Mouse (Mus musculus) retina, adult 2 months (tissue): Measurements from ENCODE around the gene Atp6v1g3.

Experiments
- DNase-seq: peaks from one replicate; pipeline ENCODE4 v3.0.0-alpha.2; 2012; ENCODE audit warnings: low read depth, low spot score

The Atp6v1g3 gene

GRCm38 (mm10) chr1:138273438-138273837, at the start of gene Atp6v1g3:
Gene Atp6v1g3 (plus strand): TSS chr1:138273738.
- no peak for DNase-seq

DNA sequence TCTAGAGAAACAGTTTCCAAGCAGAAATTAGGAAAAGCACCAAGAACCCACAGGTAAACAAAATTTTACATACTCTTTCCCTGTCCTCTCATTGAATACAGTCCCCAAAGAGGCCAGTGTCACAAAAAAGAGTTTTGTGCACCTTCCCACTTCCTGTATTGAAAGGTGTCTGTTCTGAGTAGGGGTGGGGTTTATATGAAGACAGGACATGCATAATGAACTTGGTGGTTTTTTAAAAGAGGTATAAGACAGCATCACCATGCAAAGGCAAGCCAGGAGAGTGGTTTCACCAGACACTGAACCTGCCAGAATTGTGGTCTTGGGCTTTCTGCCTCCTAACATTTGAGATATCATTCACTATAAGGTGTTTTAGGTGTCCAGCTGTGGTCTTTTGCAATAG, 40.5 kb upstream of the Atp6v1g3 start:
- no peak for DNase-seq

- DNase-seq: no peak
Measured at GRCm38 (mm10) chr1:138237252-138237651, 36.3 kb upstream of the Atp6v1g3 start.

DNA sequence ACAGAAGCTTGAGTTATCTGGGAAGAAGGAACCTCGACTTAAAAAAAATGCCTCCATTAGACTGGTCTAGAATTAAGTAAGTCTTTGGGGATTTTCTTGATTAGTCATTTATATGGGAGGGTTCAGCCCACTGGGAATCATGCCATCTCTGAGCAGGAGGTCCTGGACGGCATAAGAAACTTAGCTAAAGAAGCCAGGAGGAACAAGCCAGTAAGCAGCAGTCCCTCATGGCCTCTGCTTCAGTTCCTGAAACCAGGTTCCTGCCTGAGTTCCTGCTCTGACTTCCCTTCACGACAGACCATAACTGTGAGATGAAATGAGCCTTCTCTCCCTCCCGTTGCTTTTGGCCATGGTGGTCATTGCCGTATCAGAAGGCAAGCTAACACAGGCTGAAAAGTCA, 29.6 kb upstream of the Atp6v1g3 start:
- no peak for DNase-seq

GRCm38 (mm10) chr1:138244485-138244884, 29.1 kb upstream of the Atp6v1g3 start:
- no peak for DNase-seq

DNA sequence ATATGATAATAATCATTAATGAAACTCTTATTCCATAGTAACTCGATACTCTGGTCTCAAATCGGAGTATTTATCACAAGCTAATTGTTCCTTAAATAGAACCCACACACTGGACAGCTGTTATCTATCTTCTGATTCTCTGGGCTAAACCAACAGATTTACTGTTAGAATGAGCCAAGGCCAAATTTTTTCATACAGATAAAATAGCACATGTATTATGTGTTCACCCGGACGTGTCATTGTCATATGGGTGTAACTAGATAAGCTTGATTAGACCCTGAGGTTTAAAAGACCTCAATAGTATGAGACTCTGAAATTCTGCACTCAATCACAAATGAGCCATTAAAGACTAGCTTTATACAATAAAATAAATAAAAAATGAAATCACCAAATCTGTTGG, 28.4 kb upstream of the Atp6v1g3 start:
- no peak for DNase-seq

DNA sequence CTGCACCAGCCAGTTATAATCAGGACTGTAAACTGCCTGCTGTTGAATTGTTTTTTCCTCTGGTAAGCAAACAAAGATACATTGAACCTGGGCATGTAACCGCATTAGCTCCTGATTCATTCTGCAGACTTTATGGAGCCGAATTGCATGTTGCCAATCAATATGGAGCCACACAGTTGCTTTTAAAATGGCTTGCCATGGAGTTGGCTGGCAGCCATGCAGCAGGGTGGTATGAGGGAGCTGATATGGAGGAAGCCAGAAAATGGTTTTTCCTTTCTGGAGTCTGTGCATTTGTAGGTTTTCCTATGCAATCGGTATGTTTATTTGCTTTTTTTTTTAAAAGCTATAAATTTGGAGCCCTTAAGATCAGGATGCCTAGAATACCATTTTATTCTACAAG, 28.0 kb upstream of the Atp6v1g3 start:
- no peak for DNase-seq

- no peak for DNase-seq
Measured at GRCm38 (mm10) chr1:138246438-138247164, 26.9 kb upstream of the Atp6v1g3 start.

- DNase-seq: no peak
Measured at GRCm38 (mm10) chr1:138247699-138248483, 25.6 kb upstream of the Atp6v1g3 start.

GRCm38 (mm10) chr1:138248770-138249169, 24.8 kb upstream of the Atp6v1g3 start:
- DNase-seq: no peak

- no peak for DNase-seq
Measured at GRCm38 (mm10) chr1:138250951-138251350, 22.6 kb upstream of the Atp6v1g3 start.

- no peak for DNase-seq
Measured at GRCm38 (mm10) chr1:138256172-138256789, 17.3 kb upstream of the Atp6v1g3 start.

- DNase-seq: no peak
Measured at GRCm38 (mm10) chr1:138258758-138259157, 14.8 kb upstream of the Atp6v1g3 start.

DNA sequence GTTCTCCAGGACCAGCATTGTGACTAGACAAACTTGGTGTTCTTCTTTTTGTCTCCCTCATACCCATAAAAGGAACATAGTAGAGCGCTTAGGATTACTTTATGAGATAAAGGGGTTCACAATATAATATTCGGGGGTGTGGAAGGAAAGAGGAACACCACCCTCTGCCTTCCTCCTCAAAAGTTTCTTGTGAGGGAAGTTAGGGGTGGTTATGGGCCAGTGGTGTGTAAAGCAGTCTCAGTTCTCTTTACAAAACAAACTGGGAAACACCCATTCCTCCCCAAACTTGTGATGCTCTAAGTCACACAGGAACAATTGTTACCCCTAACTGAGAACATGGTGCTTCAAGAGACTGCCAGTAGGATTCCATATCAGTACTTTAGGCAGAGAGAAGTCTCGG, 12.0 kb upstream of the Atp6v1g3 start:
- DNase-seq: no peak

GRCm38 (mm10) chr1:138262408-138262807, 11.1 kb upstream of the Atp6v1g3 start:
- no peak for DNase-seq

DNA sequence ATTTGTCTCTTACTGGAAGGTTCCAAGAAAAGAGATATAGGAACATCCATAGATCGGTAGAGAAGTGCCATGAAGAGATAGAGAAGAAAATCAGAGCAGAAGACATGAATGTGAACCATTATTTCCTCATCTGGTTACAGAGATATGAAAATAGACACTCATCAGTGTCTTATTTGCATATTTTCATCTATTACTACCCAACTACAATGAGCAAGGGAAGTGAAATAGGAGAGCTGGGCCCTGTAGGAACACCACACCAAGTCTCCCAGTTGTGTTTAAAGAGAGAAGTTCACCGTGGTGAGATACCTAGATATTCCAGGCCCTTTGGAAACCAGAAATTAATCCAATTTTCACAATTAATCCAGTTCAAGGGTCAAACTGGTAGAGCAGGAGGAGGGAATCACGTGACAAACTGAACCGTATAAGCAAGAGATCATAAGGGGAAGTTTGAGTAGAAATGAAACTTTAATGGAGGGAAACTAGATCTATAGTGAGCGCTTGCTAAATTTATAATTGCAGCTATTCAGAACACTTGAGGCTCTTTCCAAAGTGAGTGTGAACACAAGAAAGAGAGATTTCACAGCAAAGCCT, 6.0 kb upstream of the Atp6v1g3 start:
- no peak for DNase-seq

- DNase-seq: no peak
Measured at GRCm38 (mm10) chr1:138274930-138275329, 1.4 kb downstream of the Atp6v1g3 start.

- no peak for DNase-seq
Measured at GRCm38 (mm10) chr1:138275859-138276258, 2.3 kb downstream of the Atp6v1g3 start.

GRCm38 (mm10) chr1:138281139-138281538, 7.6 kb downstream of the Atp6v1g3 start:
- no peak for DNase-seq

GRCm38 (mm10) chr1:138282413-138283141, 9.0 kb downstream of the Atp6v1g3 start:
- no peak for DNase-seq

- no peak for DNase-seq
Measured at GRCm38 (mm10) chr1:138287665-138288064, 14.1 kb downstream of the Atp6v1g3 start.

GRCm38 (mm10) chr1:138288721-138289120, 15.2 kb downstream of the Atp6v1g3 start:
- DNase-seq: no peak
